Mouse (Mus musculus) kidney, postnatal 0 days (tissue): ENCODE data around the gene Cd6. TPM values are rescaled to one million over a fixed set of nuclear protein-coding genes. Genes with fewer than 3 reads are reported as not detected.

Experiments used
- ATAC-seq: fragments of 200-750 bp; cut with Nextera tagmentation; replicated peaks from 2 replicates; pipeline ENCODE4 v1.8.0; 2017; ENCODE audit warnings: low read depth, moderate number of reproducible peaks, moderate TSS enrichment, moderate library complexity; ENCODE audit not compliant: low FRiP score
- DNase-seq: peaks from one replicate; pipeline ENCODE4 v3.0.0-alpha.2; 2016; ENCODE audit warnings: low spot score
- H3K27ac ChIP-seq: fragments of 300-500 bp; sonication (generic); 2 replicates; pipeline ENCODE4 v1.5.1; 2014; ENCODE audit warnings: mild to moderate bottlenecking
- H3K27me3 ChIP-seq: fragments of 300-500 bp; sonication (generic); 2 replicates; pipeline ENCODE4 v1.6.1; 2014; ENCODE audit warnings: low read length, mixed read lengths; ENCODE audit not compliant: insufficient read depth
- H3K36me3 ChIP-seq: fragments of 300-500 bp; sonication (generic); 2 replicates; pipeline ENCODE4 v1.6.1; 2014; ENCODE audit warnings: low read length, mixed read lengths; ENCODE audit not compliant: insufficient read depth
- H3K4me1 ChIP-seq: fragments of 300-500 bp; sonication (generic); replicated peaks from 2 replicates; pipeline ENCODE4 v1.6.1; 2014; ENCODE audit warnings: antibody characterized with exemption, low read length, mixed read lengths; ENCODE audit not compliant: insufficient read depth
- H3K4me2 ChIP-seq: fragments of 300-500 bp; sonication (generic); 2 replicates; pipeline ENCODE4 v1.6.1; 2014; ENCODE audit warnings: mild to moderate bottlenecking, low read length, moderate library complexity, mixed read lengths
- H3K4me3 ChIP-seq: fragments of 300-500 bp; sonication (generic); replicated peaks from 2 replicates; pipeline ENCODE4 v1.5.1; 2014; ENCODE audit warnings: low read depth, low read length
- H3K9ac ChIP-seq: fragments of 300-500 bp; sonication (generic); 2 replicates; pipeline ENCODE4 v1.6.1; 2014; ENCODE audit warnings: low read depth, low read length
- H3K9me3 ChIP-seq: fragments of 300-500 bp; sonication (generic); replicated peaks from 2 replicates; pipeline ENCODE4 v1.6.1; 2016; ENCODE audit warnings: low read length, inconsistent platforms, mixed read lengths
- CTCF ChIP-seq: IDR thresholded peaks from 2 replicates; pipeline ENCODE4 v1.5.1; 2016; ENCODE audit warnings: antibody characterized with exemption, low read depth, mild to moderate bottlenecking, moderate library complexity
- WGBS: fragments of 180-500 bp; shearing (Covaris S2); extraction: QIAGEN DNeasy Blood & Tissue Kit; methylation state at CpG from one replicate; pipeline ENCODE4 v1.1.7; 2014; 5-methylcytosine and 5-hydroxymethylcytosine counted together
- polyA plus RNA-seq: library from polyadenylated mRNA; unstranded; fragments of >200 nt; fragmentation: Nextera tagmentation; extraction: Ambion mirVana; gene quantifications from 2 replicates; pipeline ENCODE4 v1.2.1, GENCODE M21; 2015

The Cd6 gene
- polyA plus RNA-seq, 1 experiment from 2014 or later, result not detected

DNA sequence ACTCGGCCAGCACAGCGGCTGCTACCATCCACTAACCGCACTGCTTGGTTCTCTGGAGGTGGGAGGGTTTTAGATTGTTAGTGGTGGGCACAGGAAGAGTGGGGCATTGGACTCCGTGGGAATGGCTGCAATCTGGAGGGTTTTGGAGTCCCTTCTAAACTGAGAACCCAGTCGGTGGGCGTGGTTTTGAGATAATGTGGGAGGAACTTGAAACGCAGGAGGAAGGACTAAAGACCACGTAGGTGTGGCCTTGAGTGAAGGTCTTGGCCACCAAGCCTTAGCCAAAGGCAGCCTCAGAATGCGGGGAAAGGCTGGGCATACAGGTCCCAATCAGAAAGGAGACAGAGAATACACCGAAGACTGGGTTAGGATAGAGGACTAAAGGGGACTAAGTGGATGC lies 31.3 kb downstream of the Cd6 start:
- DNase-seq (no peak), ATAC-seq (no peak)
- 70% methylated on average over 10 of the region's 10 CpGs for whole genome bisulfite sequencing
- no peak overlapping the region for H3K27ac ChIP-seq
- no peaks in the 10 kb centered on the region for H3K27me3 ChIP-seq
- no peaks in the 10 kb centered on the region for H3K36me3 ChIP-seq
- H3K9me3 ChIP-seq, result no peaks in the 10 kb centered on the region
- H3K4me2 ChIP-seq, result no peak overlapping the region
- H3K9ac ChIP-seq, result no peak overlapping the region
- H3K4me1 ChIP-seq, result no peaks in the 10 kb centered on the region
- H3K4me3 ChIP-seq, result no peak overlapping the region
- TF ChIP-seq CTCF, result no peak

DNA sequence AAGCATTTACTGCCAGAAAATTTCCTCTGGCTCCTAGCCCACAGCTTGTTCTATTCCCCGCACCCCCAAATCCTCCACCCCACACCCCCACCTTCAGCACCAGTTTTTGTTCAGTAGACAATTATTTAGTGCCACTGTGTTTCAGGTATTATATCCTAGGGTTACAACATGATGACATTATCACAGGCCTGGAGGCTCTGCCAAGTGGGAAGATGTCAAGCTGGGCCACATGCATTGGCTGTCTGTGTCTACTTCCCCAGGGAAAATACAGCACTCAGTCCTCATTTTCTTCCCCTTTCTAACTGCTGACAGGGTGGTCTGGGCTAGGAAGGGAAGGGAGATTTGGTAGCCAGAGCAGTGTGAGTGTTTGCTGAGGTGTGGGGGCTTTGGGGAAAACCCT lies 34.9 kb downstream of the Cd6 start:
- no peak overlapping the region for H3K9ac ChIP-seq
- no peak overlapping the region for H3K4me3 ChIP-seq
- 85% methylated on average over 1 of the region's 1 CpGs for WGBS
- H3K27ac ChIP-seq, result no peak overlapping the region
- no peaks in the 10 kb centered on the region for H3K27me3 ChIP-seq
- no peaks in the 10 kb centered on the region for H3K36me3 ChIP-seq
- no peak for TF ChIP-seq CTCF
- DNase-seq (no peak), ATAC-seq (no peak)
- no peaks in the 10 kb centered on the region for H3K9me3 ChIP-seq
- no peak overlapping the region for H3K4me2 ChIP-seq
- no peaks in the 10 kb centered on the region for H3K4me1 ChIP-seq

DNA sequence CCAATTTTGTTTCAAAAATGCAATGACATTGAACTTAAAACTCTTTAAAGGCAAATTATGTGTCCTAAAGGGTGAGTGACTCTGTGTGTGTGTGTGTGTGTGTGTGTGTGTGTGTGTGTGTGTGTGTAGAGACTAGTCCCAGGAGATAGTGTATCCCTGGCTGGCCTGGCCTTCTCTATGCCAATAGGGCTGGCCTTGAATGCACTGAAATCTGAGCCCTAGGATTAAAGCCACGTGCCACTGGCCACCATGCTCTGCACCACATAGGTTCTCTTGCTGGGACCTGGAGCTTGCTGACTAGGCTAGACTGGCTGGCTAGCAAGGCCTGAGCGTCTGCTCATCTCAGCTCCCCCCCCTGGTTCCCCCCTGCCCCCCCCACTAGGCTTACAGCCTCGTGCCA lies 36.8 kb downstream of the Cd6 start:
- Histone ChIP-seq H3K4me1 (no peaks in the 10 kb centered on the region), H3K4me2 (no peak overlapping the region), H3K27ac (no peak overlapping the region), H3K27me3 (no peaks in the 10 kb centered on the region), H3K9me3 (no peaks in the 10 kb centered on the region), H3K9ac (no peak overlapping the region), H3K4me3 (no peak overlapping the region), H3K36me3 (no peaks in the 10 kb centered on the region)
- DNase-seq, result no peak
- no peak for ATAC-seq
- WGBS, result 29% methylated on average over 3 of the region's 3 CpGs
- no peak for TF ChIP-seq CTCF

DNA sequence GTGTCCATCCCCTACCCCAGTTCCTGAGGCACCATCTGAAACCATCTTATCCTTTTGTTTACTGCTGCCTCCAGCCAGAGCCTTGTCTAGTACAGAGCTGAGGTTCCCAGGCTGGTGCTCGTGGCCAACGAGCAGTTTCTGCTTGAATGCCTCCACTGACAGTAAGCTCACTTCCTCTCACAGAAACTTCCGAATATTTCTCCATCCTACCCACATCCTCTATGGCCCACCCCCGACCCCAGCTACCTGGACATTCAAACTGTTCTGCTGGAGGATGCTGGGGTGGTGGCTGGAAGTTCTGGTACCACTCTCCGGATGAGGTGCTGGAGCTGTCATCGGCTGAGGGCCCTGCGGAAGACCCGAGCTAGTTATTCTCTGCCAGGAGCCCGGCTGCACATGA lies 39.5 kb downstream of the Cd6 start:
- H3K36me3 ChIP-seq, result no peaks in the 10 kb centered on the region
- no peak overlapping the region for H3K4me3 ChIP-seq
- DNase-seq (no peak), ATAC-seq (no peak)
- H3K27me3 ChIP-seq, result no peaks in the 10 kb centered on the region
- no peaks in the 10 kb centered on the region for H3K4me1 ChIP-seq
- H3K9ac ChIP-seq, result no peak overlapping the region
- TF ChIP-seq CTCF, result no peak
- no peak overlapping the region for H3K27ac ChIP-seq
- 74% methylated on average over 9 of the region's 9 CpGs for WGBS
- no peaks in the 10 kb centered on the region for H3K9me3 ChIP-seq
- no peak overlapping the region for H3K4me2 ChIP-seq

DNA sequence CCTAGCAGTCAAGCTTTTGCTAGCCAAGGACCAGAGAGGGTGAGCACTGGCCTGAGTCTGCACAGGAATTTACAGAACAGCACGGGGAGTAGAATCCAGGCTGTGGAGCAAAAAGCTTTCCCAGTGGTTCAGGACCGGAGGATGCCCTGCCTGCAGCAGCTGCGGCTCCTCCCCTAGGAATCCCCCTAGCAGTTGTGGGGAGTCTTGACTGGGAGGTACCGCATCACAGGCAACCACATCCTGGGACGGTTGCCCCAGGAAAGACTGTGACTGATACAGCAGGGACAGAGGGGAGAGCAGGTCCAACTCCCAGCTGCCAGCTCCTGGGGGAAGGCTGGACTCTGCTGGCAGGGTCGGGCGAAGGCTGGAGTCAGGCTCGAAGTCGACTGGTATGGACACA lies 41.6 kb downstream of the Cd6 start:
- no peaks in the 10 kb centered on the region for H3K9me3 ChIP-seq
- no peaks in the 10 kb centered on the region for H3K27me3 ChIP-seq
- H3K36me3 ChIP-seq, result no peaks in the 10 kb centered on the region
- DNase-seq, result no peak
- no peaks in the 10 kb centered on the region for H3K4me1 ChIP-seq
- no peak for ATAC-seq
- no peak for TF ChIP-seq CTCF
- no peak overlapping the region for H3K27ac ChIP-seq
- H3K9ac ChIP-seq, result no peak overlapping the region
- 78% methylated on average over 9 of the region's 9 CpGs for WGBS
- no peak overlapping the region for H3K4me3 ChIP-seq
- no peak overlapping the region for H3K4me2 ChIP-seq

DNA sequence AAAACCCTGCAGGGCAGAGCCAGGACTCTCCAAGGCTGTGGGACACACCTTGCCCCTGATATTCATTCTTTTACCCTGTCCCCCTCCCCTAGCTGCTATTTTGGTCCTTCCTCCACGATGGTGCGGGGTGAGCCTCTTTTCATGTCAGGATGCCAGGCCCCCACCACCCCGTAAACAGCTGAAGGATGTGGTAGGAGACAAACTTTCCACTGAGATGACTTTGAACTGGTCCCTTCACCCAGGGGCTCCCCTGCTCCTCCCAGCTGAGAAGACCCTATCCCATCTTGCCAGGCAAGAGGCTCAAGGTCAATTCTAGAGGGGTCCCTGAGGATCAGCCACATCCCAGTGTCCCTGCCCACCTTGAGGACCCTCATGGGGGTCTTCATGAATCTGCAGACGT lies 42.5 kb downstream of the Cd6 start:
- Histone ChIP-seq H3K27ac (no peak overlapping the region), H3K4me3 (no peak overlapping the region), H3K9me3 (no peaks in the 10 kb centered on the region), H3K4me2 (no peak overlapping the region), H3K36me3 (no peaks in the 10 kb centered on the region), H3K27me3 (no peaks in the 10 kb centered on the region), H3K4me1 (no peaks in the 10 kb centered on the region), H3K9ac (no peak overlapping the region)
- ATAC-seq, result no peak
- no peak for TF ChIP-seq CTCF
- 87% methylated on average over 4 of the region's 4 CpGs for WGBS
- no peak for DNase-seq

DNA sequence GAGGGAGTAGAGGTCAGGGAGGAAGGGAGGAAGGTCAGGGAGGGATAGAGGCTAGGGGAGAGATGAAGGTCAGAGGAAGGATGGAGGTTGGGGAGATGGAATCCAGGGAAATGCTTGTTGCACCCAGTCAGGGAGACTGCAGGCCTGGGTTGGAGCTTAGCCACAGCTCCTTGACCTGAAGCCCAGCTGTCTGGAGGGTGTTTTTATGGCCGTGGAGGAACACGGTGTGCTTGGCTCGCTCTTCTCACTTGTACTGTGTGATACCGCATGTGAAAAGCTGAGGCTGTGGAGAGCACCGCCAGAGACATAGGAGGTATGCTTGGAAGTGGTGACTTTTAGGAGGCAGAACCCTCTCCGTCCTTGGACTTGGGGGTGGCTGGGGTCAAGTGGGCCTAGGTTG lies 43.1 kb downstream of the Cd6 start:
- no peak overlapping the region for H3K27ac ChIP-seq
- no peak for TF ChIP-seq CTCF
- no peaks in the 10 kb centered on the region for H3K4me1 ChIP-seq
- 72% methylated on average over 6 of the region's 6 CpGs for WGBS
- H3K27me3 ChIP-seq, result no peaks in the 10 kb centered on the region
- ATAC-seq, result no peak
- no peak overlapping the region for H3K4me2 ChIP-seq
- H3K9me3 ChIP-seq, result no peaks in the 10 kb centered on the region
- H3K9ac ChIP-seq, result no peak overlapping the region
- DNase-seq, result no peak
- H3K36me3 ChIP-seq, result no peaks in the 10 kb centered on the region
- no peak overlapping the region for H3K4me3 ChIP-seq
